Comparison of ENCODE assay signal across 29 mouse cellular contexts in the genomic region with DNA sequence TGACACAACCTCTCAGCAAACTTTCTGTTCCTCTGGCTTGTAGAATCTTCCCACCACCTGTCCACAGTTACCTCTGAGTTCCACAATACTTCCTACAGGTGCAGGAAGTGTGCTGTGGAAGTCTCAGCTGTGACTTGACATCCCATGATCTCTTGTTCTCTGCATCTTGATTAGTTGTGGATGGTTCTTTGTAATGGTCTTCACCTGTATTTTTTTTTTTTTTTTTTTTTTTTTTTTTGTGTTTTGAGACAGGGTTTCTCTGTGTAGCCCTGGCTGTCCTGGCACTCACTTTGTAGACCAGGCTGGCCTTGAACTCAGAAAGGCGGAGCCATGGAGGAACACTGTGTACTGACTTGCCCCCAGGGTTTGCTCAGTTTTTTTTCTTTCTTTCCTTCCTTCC. TPM values are rescaled to one million over a fixed set of nuclear protein-coding genes. Genes with fewer than 3 reads are reported as not detected.
"Had no signal": no experiment of that assay in that cellular context is flagged by ENCODE, and none has a peak within 500 bp of the region (broad histone marks: within the 10 kb centered on the region; RNA-seq: fewer than 3 reads in every experiment).

No protein-coding gene starts in this region.

- H3K4me2 ChIP-seq: heart, embryonic 11.5 days; heart, embryonic 13.5 days; heart, embryonic 15.5 days; hindbrain, embryonic 12.5 days; hindbrain, embryonic 14.5 days; limb, embryonic 13.5 days; limb, embryonic 15.5 days; liver, embryonic 12.5 days had no signal

- H3K4me1 ChIP-seq: heart, embryonic 13.5 days; heart, embryonic 15.5 days; hindbrain, embryonic 12.5 days; limb, embryonic 13.5 days; limb, embryonic 15.5 days; liver, embryonic 12.5 days had no signal

- H3K9ac ChIP-seq: heart, embryonic 13.5 days; heart, embryonic 15.5 days; hindbrain, embryonic 12.5 days; hindbrain, embryonic 14.5 days; limb, embryonic 13.5 days; limb, embryonic 15.5 days; liver, embryonic 12.5 days; liver, embryonic 14.5 days had no signal

- H3K4me3 ChIP-seq: gastrocnemius, adult 2 months; heart, adult 2 months; heart, embryonic 13.5 days; heart, embryonic 15.5 days; hindbrain, embryonic 10.5 days; hindbrain, embryonic 12.5 days; limb, embryonic 13.5 days; limb, embryonic 15.5 days; liver, embryonic 12.5 days had no signal

- DNase-seq: gastrocnemius, adult 2 months; gastrocnemius, postnatal 10 days; gastrocnemius, postnatal 25 days; heart, adult 2 months; heart, postnatal 4 days; kidney, adult 18-20 months; kidney, adult 8-10 months; kidney, postnatal 14 days; kidney, postnatal 36 days; layer of hippocampus, adult 9-11 months; layer of hippocampus, postnatal 36 days; left cerebral cortex, postnatal 4 days had no signal

- H3K9me3 ChIP-seq: heart, embryonic 13.5 days; heart, embryonic 15.5 days; hindbrain, embryonic 10.5 days; hindbrain, embryonic 12.5 days; limb, embryonic 13.5 days; limb, embryonic 15.5 days; liver, embryonic 12.5 days had no signal

- H3K27ac ChIP-seq: gastrocnemius, adult 2 months; heart, adult 2 months; heart, embryonic 13.5 days; heart, embryonic 15.5 days; hindbrain, embryonic 10.5 days; hindbrain, embryonic 12.5 days; hindbrain, embryonic 14.5 days; limb, embryonic 13.5 days; limb, embryonic 15.5 days; liver, embryonic 12.5 days; liver, embryonic 14.5 days had no signal

- ATAC-seq: hindbrain, embryonic 16.5 days; inflammation-experienced regulatory T-cells, adult 6 months; intestine, embryonic 16.5 days; liver, embryonic 12.5 days had no signal

- H3K27me3 ChIP-seq: heart, embryonic 13.5 days; heart, embryonic 15.5 days; hindbrain, embryonic 12.5 days; limb, embryonic 13.5 days; limb, embryonic 15.5 days; liver, embryonic 12.5 days had no signal

RNA-seq across cellular contexts. Expression of a gene that starts 26.8 kb away (rescaled TPM):
- total RNA-seq: heart, adult 2 months; layer of hippocampus, adult 18-20 months; layer of hippocampus, adult 8-10 months; layer of hippocampus, postnatal 36 days; left cerebral cortex, adult 18-20 months; left cerebral cortex, adult 8-10 months had no signal
- polyA plus RNA-seq: heart, adult 2 months had no signal
